In the genomic region with DNA sequence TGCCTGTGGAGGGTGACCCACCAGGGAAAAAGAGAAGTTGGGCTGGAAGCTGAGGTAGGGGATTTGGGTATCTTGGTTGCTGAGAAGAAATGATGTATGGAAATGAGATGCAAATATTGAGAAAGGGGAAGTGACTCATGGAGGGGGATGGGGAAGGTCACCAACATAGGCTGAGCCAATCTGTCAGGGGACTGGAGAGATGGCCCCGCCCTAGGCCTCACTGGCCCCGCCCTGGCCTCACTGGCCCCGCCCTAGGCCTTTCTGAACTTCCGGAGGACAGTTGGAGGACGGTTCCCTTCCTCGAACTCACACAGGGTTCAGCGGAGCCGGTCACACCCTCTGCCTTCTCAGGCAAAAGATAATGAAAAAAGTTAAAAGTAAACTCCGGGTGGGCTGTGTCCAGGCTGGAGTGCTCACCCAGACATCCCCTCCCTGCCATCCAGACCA, we compare ENCODE assay signal across 10 mouse cellular contexts. TPM values are rescaled to one million over a fixed set of nuclear protein-coding genes. Genes with fewer than 3 reads are reported as not detected.
A peak's percentile ranks its signal among the peaks of the same experiment; 100 is the strongest.
DNase-seq lines count a peak whose midpoint lies in the region; ATAC-seq and TF ChIP-seq lines count a peak whose summit lies in the region.
"Had no signal": no experiment of that assay in that cellular context is flagged by ENCODE, and none has a peak within 500 bp of the region (broad histone marks: within the 10 kb centered on the region; RNA-seq: fewer than 3 reads in every experiment).

No protein-coding gene starts in this region.

- in situ Hi-C loops in ES-E14 (cut with MboI; ENCODE audit: low sequenced_read_pairs in 2 of 2, unreplicated experiment in 2 of 2): no loop called here

- no peaks in the 10 kb centered on the region for H3K36me3 ChIP-seq in hindbrain, embryonic 15.5 days
- H3K36me3 ChIP-seq in hindbrain, embryonic 14.5 days (replicated peaks; ENCODE audit: control insufficient read depth, insufficient read depth): no peaks in the 10 kb centered on the region
- no peaks in the 10 kb centered on the region for H3K36me3 ChIP-seq in ES-E14 (ENCODE audit: control insufficient read depth, insufficient read depth, low read length, poor library complexity, severe bottlenecking)
- H3K36me3 ChIP-seq in embryonic facial prominence, embryonic 15.5 days: no peaks in the 10 kb centered on the region
- no peaks in the 10 kb centered on the region for H3K36me3 ChIP-seq in liver, adult 2 months (ENCODE audit: control insufficient read depth, insufficient read depth, low read length)

- no peak for DNase-seq in hindbrain, embryonic 14.5 days (ENCODE audit: low spot score)
- no peak for DNase-seq in ES-E14 (ENCODE audit: low read depth, low spot score)
- peak; percentile 55 for DNase-seq in liver, adult 2 months (ENCODE audit: extremely low read depth, low read depth, low spot score)
- no peak for DNase-seq in cerebellum, adult 18-20 months
- DNase-seq in adrenal gland, postnatal 4 days (ENCODE audit: low spot score in 2 of 2): no peak

- 0 out of 2 replicates have a peak, but pooled peaks have one; percentile 10 for ATAC-seq in hindbrain, embryonic 15.5 days (ENCODE audit: low FRiP score, low read depth)
- no peak for ATAC-seq in hindbrain, embryonic 14.5 days (ENCODE audit: low FRiP score)
- ATAC-seq in embryonic facial prominence, embryonic 15.5 days (ENCODE audit: insufficient number of reproducible peaks, low FRiP score, low TSS enrichment, low read depth): peak; percentile 43; the same call in 1 of the 2 replicates
- peak; percentile 90 for ATAC-seq in neutrophil, adult 5-6 weeks (ENCODE audit: extremely low read depth, insufficient number of reproducible peaks, low FRiP score, poor library complexity, severe bottlenecking)

- no peaks in the 10 kb centered on the region for H3K4me1 ChIP-seq in hindbrain, embryonic 15.5 days (replicated peaks)
- H3K4me1 ChIP-seq in hindbrain, embryonic 14.5 days (replicated peaks; ENCODE audit: control insufficient read depth, insufficient read depth, low read length): no peaks in the 10 kb centered on the region
- H3K4me1 ChIP-seq in ES-E14 (ENCODE audit: control insufficient read depth in 2 of 2, insufficient read depth in 2 of 2, low read length in 2 of 2, poor library complexity in 1 of 2): peaks cover 2 to 23% of the 10 kb centered on the region in 2 experiments; a peak in 2 of 4 replicates
- no peaks in the 10 kb centered on the region for H3K4me1 ChIP-seq in embryonic facial prominence, embryonic 15.5 days
- H3K4me1 ChIP-seq in liver, adult 2 months (ENCODE audit: control insufficient read depth, insufficient read depth, low read length): no peaks in the 10 kb centered on the region

- no peak overlapping the region for H3K9ac ChIP-seq in hindbrain, embryonic 15.5 days
- no peak overlapping the region for H3K9ac ChIP-seq in hindbrain, embryonic 14.5 days
- H3K9ac ChIP-seq in ES-E14 (ENCODE audit: insufficient read depth, low read depth, low read length, poor library complexity, severe bottlenecking): peak overlapping the region; percentile 7; the same call in 1 of the 2 replicates
- no peak overlapping the region for H3K9ac ChIP-seq in embryonic facial prominence, embryonic 15.5 days
- no peak overlapping the region for H3K9ac ChIP-seq in liver, adult 2 months (ENCODE audit: low read depth, low read length)

- no peak overlapping the region for H3K4me2 ChIP-seq in hindbrain, embryonic 15.5 days
- no peak overlapping the region for H3K4me2 ChIP-seq in hindbrain, embryonic 14.5 days (replicated peaks)
- no peak overlapping the region for H3K4me2 ChIP-seq in embryonic facial prominence, embryonic 15.5 days (replicated peaks)

- 0 out of 2 replicates have a peak, but pooled peaks cover 3% of the 10 kb centered on the region for H3K27me3 ChIP-seq in hindbrain, embryonic 15.5 days
- no peaks in the 10 kb centered on the region for H3K27me3 ChIP-seq in hindbrain, embryonic 14.5 days (ENCODE audit: control insufficient read depth, insufficient read depth, low read length)
- H3K27me3 ChIP-seq in embryonic facial prominence, embryonic 15.5 days: peaks cover 17% of the 10 kb centered on the region
- H3K27me3 ChIP-seq in liver, adult 2 months (ENCODE audit: control insufficient read depth, insufficient read depth, low read length): no peaks in the 10 kb centered on the region

- no peaks in the 10 kb centered on the region for H3K9me3 ChIP-seq in hindbrain, embryonic 15.5 days
- no peaks in the 10 kb centered on the region for H3K9me3 ChIP-seq in hindbrain, embryonic 14.5 days (ENCODE audit: control insufficient read depth, low read length)
- no peaks in the 10 kb centered on the region for H3K9me3 ChIP-seq in ES-E14 (ENCODE audit: control insufficient read depth, insufficient read depth, low read depth, low read length)
- no peaks in the 10 kb centered on the region for H3K9me3 ChIP-seq in embryonic facial prominence, embryonic 15.5 days (replicated peaks)

- no peak overlapping the region for H3K4me3 ChIP-seq in hindbrain, embryonic 15.5 days
- no peak overlapping the region for H3K4me3 ChIP-seq in hindbrain, embryonic 14.5 days (replicated peaks; ENCODE audit: low read length)
- H3K4me3 ChIP-seq in ES-E14 (ENCODE audit: insufficient read depth in 1 of 2, low read depth in 1 of 2, low read length in 2 of 2, poor library complexity in 1 of 2, severe bottlenecking in 1 of 2): peak overlapping the region in 1 of 2 experiments; percentile 47; a peak in 2 of 4 replicates
- H3K4me3 ChIP-seq in embryonic facial prominence, embryonic 15.5 days (replicated peaks): no peak overlapping the region
- no peak overlapping the region for H3K4me3 ChIP-seq in liver, adult 2 months (ENCODE audit: insufficient read depth, low read depth, low read length)
- H3K4me3 ChIP-seq: myocyte had no signal

- 27% methylated on average over 9 of the region's 9 CpGs for WGBS in hindbrain, embryonic 15.5 days
- WGBS in hindbrain, embryonic 14.5 days: 26% methylated on average over 9 of the region's 9 CpGs
- 38% methylated on average over 9 of the region's 9 CpGs for WGBS in embryonic facial prominence, embryonic 15.5 days
- 46% methylated on average over 9 of the region's 9 CpGs for WGBS in liver, adult 2 months

- no peak overlapping the region for H3K27ac ChIP-seq in hindbrain, embryonic 15.5 days (replicated peaks)
- H3K27ac ChIP-seq in hindbrain, embryonic 14.5 days: no peak overlapping the region
- no peak overlapping the region; the same call in 1 of the 2 replicates for H3K27ac ChIP-seq in ES-E14 (ENCODE audit: insufficient read depth, low read depth, low read length, poor library complexity, severe bottlenecking)
- H3K27ac ChIP-seq in embryonic facial prominence, embryonic 15.5 days (replicated peaks): no peak overlapping the region
- no peak overlapping the region for H3K27ac ChIP-seq in liver, adult 2 months (replicated peaks; ENCODE audit: insufficient read depth, low read depth, low read length)

- no peaks in the 10 kb centered on the region for H3K79me2 ChIP-seq in liver, adult 2 months (ENCODE audit: control insufficient read depth, insufficient read depth, low read length)

- TF ChIP-seq CTCF in liver, adult 2 months (IDR thresholded peaks at IDR 0.05; ENCODE audit: low read depth, low read length): no peak

- no peak for TF ChIP-seq POLR2A in liver, adult 2 months (IDR thresholded peaks at IDR 0.05; ENCODE audit: extremely low read depth, insufficient read depth, low read length)

RNA-seq across cellular contexts. Expression of gene Lrrc25, which starts 3.0 kb away (rescaled TPM):
- 1.1 and 2.2 TPM in 2 replicates for polyA plus RNA-seq in hindbrain, embryonic 15.5 days (2015; fragmentation: Nextera tagmentation; extraction: Ambion mirVana)
- polyA plus RNA-seq in hindbrain, embryonic 14.5 days (2014; fragmentation: Nextera tagmentation; extraction: Ambion mirVana): 0.98 and 1.6 TPM in 2 replicates
- total RNA-seq in ES-E14 (2012; rRNA removed): 0.13 TPM in 1 of 2 replicates, not detected in the other
- 2.9 and 4.0 TPM in 2 replicates for polyA plus RNA-seq in embryonic facial prominence, embryonic 15.5 days (2015; fragmentation: Nextera tagmentation; extraction: Ambion mirVana)
- total RNA-seq in liver, adult 2 months (2014; rRNA removed): 1.4 and 2.3 TPM in 2 replicates
- 2.5 and 7.0 TPM in 2 replicates for polyA plus RNA-seq in liver, adult 2 months (2012; rRNA removed)
- total RNA-seq in neutrophil, adult 5-6 weeks (2017): 54.1 and 63.7 TPM in 2 replicates
- total RNA-seq in adrenal gland, postnatal 4 days (2021): 1 to 10 TPM; 2.9 to 3.8 TPM
- polyA plus RNA-seq: myocyte had no signal

RNA-seq across cellular contexts. Expression of gene Ssbp4, which starts 10.2 kb away (rescaled TPM):
- 150 and 172 TPM in 2 replicates for polyA plus RNA-seq in hindbrain, embryonic 15.5 days (2015; fragmentation: Nextera tagmentation; extraction: Ambion mirVana)
- 165 and 173 TPM in 2 replicates for polyA plus RNA-seq in hindbrain, embryonic 14.5 days (2014; fragmentation: Nextera tagmentation; extraction: Ambion mirVana)
- total RNA-seq in ES-E14 (2012; rRNA removed): 85.5 and 142 TPM in 2 replicates
- 127 and 130 TPM in 2 replicates for polyA plus RNA-seq in embryonic facial prominence, embryonic 15.5 days (2015; fragmentation: Nextera tagmentation; extraction: Ambion mirVana)
- 2.3 and 5.0 TPM in 2 replicates for total RNA-seq in liver, adult 2 months (2014; rRNA removed)
- 13.5 and 16.4 TPM in 2 replicates for polyA plus RNA-seq in liver, adult 2 months (2012; rRNA removed)
- total RNA-seq in neutrophil, adult 5-6 weeks (2017): 31.3 and 45.8 TPM in 2 replicates
- total RNA-seq in adrenal gland, postnatal 4 days (2021): 100 to 1,000 TPM; 137 to 154 TPM

RNA-seq across cellular contexts. Expression of gene Gdf15, which starts 13.3 kb away (rescaled TPM):
- 0.25 and 0.30 TPM in 2 replicates for polyA plus RNA-seq in hindbrain, embryonic 15.5 days (2015; fragmentation: Nextera tagmentation; extraction: Ambion mirVana)
- 0.14 and 0.28 TPM in 2 replicates for polyA plus RNA-seq in hindbrain, embryonic 14.5 days (2014; fragmentation: Nextera tagmentation; extraction: Ambion mirVana)
- total RNA-seq in ES-E14 (2012; rRNA removed): 7.0 and 18.8 TPM in 2 replicates
- 0.16 TPM in 2 replicates for polyA plus RNA-seq in embryonic facial prominence, embryonic 15.5 days (2015; fragmentation: Nextera tagmentation; extraction: Ambion mirVana)
- total RNA-seq in liver, adult 2 months (2014; rRNA removed): 5.8 and 12.6 TPM in 2 replicates
- polyA plus RNA-seq in liver, adult 2 months (2012; rRNA removed): 23.8 and 27.7 TPM in 2 replicates
- not detected in 2 replicates for total RNA-seq in neutrophil, adult 5-6 weeks (2017)
- 1 to 10 TPM in 1 of 2 experiments, under 1 TPM in 1; 0.59 to 1.8 TPM for total RNA-seq in adrenal gland, postnatal 4 days (2021)
- polyA plus RNA-seq: embryonic facial prominence, embryonic 11.5 days had no signal

RNA-seq across cellular contexts. Expression of gene Isyna1, which starts 24.7 kb away (rescaled TPM):
- polyA plus RNA-seq in hindbrain, embryonic 15.5 days (2015; fragmentation: Nextera tagmentation; extraction: Ambion mirVana): 146 and 152 TPM in 2 replicates
- polyA plus RNA-seq in hindbrain, embryonic 14.5 days (2014; fragmentation: Nextera tagmentation; extraction: Ambion mirVana): 86.8 and 96.6 TPM in 2 replicates
- total RNA-seq in ES-E14 (2012; rRNA removed): 161 and 250 TPM in 2 replicates
- 139 and 143 TPM in 2 replicates for polyA plus RNA-seq in embryonic facial prominence, embryonic 15.5 days (2015; fragmentation: Nextera tagmentation; extraction: Ambion mirVana)
- 3.2 and 6.4 TPM in 2 replicates for total RNA-seq in liver, adult 2 months (2014; rRNA removed)
- 9.4 and 16.6 TPM in 2 replicates for polyA plus RNA-seq in liver, adult 2 months (2012; rRNA removed)
- total RNA-seq in neutrophil, adult 5-6 weeks (2017): 51.3 and 51.4 TPM in 2 replicates
- total RNA-seq in adrenal gland, postnatal 4 days (2021): 10 to 100 TPM; 82.6 to 88.9 TPM

RNA-seq across cellular contexts. Expression of gene Pgpep1, which starts 41.3 kb away (rescaled TPM):
- 76.5 and 77.8 TPM in 2 replicates for polyA plus RNA-seq in hindbrain, embryonic 15.5 days (2015; fragmentation: Nextera tagmentation; extraction: Ambion mirVana)
- 74.0 and 89.3 TPM in 2 replicates for polyA plus RNA-seq in hindbrain, embryonic 14.5 days (2014; fragmentation: Nextera tagmentation; extraction: Ambion mirVana)
- 15.5 and 21.4 TPM in 2 replicates for total RNA-seq in ES-E14 (2012; rRNA removed)
- 52.1 and 56.6 TPM in 2 replicates for polyA plus RNA-seq in embryonic facial prominence, embryonic 15.5 days (2015; fragmentation: Nextera tagmentation; extraction: Ambion mirVana)
- 39.1 and 42.6 TPM in 2 replicates for total RNA-seq in liver, adult 2 months (2014; rRNA removed)
- 91.3 and 117 TPM in 2 replicates for polyA plus RNA-seq in liver, adult 2 months (2012; rRNA removed)
- 4.4 and 7.7 TPM in 2 replicates for total RNA-seq in neutrophil, adult 5-6 weeks (2017)
- 10 to 100 TPM; 62.1 to 76.0 TPM for total RNA-seq in adrenal gland, postnatal 4 days (2021)

Comparison
In these comparisons a context has a peak if more than half of its experiments do, and no peak if none do; other contexts are left out.
1. RNA of gene Lrrc25, which starts 3.0 kb away (total RNA-seq): 54.1 to 63.7 TPM in neutrophil, adult 5-6 weeks; 2.9 to 3.8 TPM in adrenal gland, postnatal 4 days, 1.4 to 2.3 TPM in liver, adult 2 months and 0.13 TPM in ES-E14; every median in the first group is over 10 times any median in the second.